Mouse (Mus musculus) spleen, postnatal 36 days (tissue): ENCODE measurements around the gene Kdelc1.
A peak's percentile ranks its signal among the peaks of the same experiment; 100 is the strongest.

Source experiments
- DNase-seq, 2 experiments: peaks; one replicate each; pipeline ENCODE4 v3.0.0; 2022; ENCODE audit warnings: low spot score in 2 of 2, mixed read lengths in 1 of 2

Gene Kdelc1

GRCm38 (mm10) chr1:44118239-44119054 is at the start of gene Kdelc1, which contains the start of gene Bivm:
Gene Kdelc1 (minus strand): TSS chr1:44118808.
Gene Bivm (plus strand): TSS chr1:44118957.
- DNase-seq = peak; percentile 70 to 77

GRCm38 (mm10) chr1:44167859-44168383 is 49.3 kb upstream of the Kdelc1 start:
- no peak for DNase-seq

DNA sequence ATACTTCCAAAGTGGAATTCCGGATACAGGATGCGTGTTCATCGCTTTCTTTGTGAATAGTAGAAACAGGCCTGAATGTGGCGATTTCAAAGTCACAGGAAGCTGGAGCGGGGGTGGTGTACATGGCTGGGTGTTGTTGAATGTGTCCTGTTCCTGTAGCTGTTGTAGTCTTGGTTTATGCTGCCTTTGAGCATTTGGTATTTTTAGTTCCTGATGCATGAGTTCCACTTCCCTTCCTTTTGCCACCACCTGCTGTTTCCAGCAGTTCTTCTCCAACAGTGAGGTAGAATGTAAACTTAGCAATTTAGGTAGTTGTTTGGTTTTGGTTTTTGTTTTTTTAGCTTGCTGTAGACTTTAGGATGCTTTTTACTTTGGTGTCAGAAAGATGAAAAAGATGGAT is 43.8 kb upstream of the Kdelc1 start:
- DNase-seq = no peak

DNA sequence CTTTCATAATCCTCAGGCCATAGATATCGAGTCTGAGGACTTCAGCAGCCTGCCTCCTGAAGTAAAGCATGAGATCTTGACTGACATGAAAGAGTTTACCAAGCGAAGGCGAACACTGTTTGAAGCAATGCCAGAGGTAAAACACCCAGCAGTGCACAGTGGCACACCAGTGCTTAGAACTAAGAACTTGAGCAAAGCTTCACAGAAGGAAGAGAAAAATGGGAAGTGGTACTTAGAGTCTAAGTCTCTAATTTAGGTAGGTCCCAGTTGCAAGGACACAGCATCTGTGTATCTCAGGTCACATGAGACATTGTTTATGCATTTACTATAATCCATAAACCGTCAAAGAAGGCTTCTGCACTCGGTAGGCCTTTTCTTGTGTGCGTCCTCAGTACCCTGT is 43.2 kb upstream of the Kdelc1 start:
- DNase-seq = no peak

- no peak for DNase-seq
These were observed 39.7 kb upstream of the Kdelc1 start for GRCm38 (mm10) chr1:44158317-44158716.

GRCm38 (mm10) chr1:44155287-44155686 is 36.7 kb upstream of the Kdelc1 start:
- DNase-seq = no peak

DNA sequence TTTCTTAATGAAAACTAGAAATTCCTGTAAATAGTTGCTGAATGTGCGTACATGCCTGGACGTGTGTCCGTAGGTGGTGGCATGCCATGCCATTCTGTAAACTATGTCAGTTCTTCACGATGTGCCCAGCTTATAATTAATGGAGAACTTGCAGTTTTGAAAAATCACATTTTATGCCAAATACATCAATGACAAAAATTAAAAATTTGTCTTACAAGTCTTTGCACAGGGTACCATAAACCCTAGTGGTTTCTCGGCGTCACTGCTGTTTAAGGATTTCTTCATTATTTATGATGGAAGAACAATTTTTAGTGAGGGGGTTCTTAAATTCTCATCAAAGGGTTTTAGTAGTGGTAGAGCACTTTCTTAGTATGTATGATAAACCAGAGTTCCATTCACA is 30.1 kb upstream of the Kdelc1 start:
- no peak for DNase-seq

- peak; percentile 84 to 86 for DNase-seq
These were observed 29.2 kb upstream of the Kdelc1 start, which contains the start of gene Ercc5 for GRCm38 (mm10) chr1:44147563-44148381. Gene Ercc5 (plus strand): TSS chr1:44147744.

- DNase-seq = no peak
These were observed 24.1 kb upstream of the Kdelc1 start for GRCm38 (mm10) chr1:44142747-44143146.

DNA sequence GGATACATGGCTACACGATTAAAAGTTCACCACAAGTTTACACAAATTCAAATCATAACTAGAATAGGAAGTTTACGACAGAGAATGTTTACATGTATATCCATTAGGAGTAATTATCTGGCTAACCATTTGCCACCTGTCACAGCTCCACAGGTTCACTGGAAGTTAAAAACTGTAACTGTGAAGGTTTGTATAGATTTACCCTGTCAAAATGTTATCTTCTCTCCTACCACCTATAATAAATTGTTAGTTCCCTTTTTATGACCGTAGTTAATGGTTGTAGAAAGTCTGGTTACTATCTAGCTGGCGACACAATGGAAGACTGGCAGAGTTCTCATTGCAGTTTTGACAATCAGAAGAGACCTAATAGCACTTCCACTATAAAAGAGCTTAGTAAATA is 21.6 kb upstream of the Kdelc1 start:
- DNase-seq = no peak

GRCm38 (mm10) chr1:44129929-44130581 is 11.4 kb upstream of the Kdelc1 start:
- no peak for DNase-seq

- no peak for DNase-seq
These were observed 7.0 kb upstream of the Kdelc1 start for GRCm38 (mm10) chr1:44125590-44125989.

- DNase-seq = no peak
These were observed 3.6 kb upstream of the Kdelc1 start for GRCm38 (mm10) chr1:44122256-44122655.

- no peak for DNase-seq
These were observed 1.4 kb upstream of the Kdelc1 start for GRCm38 (mm10) chr1:44120074-44120406.

GRCm38 (mm10) chr1:44119201-44120073 is 829 bp upstream of the Kdelc1 start:
- DNase-seq = peak; percentile 59 to 61

- DNase-seq = no peak
These were observed 1.0 kb downstream of the Kdelc1 start for GRCm38 (mm10) chr1:44117571-44117970.

DNA sequence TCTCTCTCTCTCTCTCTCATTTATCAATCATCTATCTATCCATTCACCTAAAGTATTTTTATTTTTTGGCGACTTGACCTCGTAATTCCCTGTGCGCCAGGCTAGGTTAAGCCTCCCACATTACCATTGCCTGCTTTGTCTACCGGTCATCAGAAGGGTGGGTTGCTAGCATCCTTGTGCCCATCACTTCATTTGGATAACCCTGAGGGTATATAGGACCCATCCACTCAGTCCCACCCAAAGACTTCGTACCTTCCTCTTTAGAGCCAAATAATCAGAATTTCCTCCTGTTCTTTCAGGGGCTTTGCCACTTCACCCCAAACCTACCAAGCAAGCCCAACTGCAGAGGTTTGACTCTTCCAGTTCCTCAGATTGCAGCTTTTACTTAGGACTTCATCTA is 15.7 kb downstream of the Kdelc1 start:
- DNase-seq = no peak

DNA sequence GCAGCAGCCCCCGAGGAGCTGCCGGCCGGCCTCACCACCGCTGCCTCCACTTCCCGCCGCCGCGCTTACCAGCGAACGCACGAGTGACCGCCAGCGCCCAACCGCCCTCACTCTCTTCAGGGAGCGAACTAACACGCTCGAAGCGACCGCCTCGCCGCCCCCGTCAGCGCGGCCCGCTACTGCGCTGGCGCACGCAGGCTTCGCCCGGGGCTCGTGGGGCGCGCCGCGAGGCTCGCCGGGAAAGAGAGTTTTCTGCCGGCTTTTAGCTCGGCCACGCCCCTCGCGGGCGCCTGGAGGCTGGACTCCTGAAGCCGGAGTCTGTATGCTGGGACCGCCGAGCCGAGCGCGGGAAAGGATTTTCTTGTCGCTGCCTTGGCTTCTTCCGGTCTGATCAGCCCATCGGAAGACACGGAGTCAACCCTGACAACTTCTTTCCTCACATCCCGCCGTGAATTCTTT is 16.3 kb downstream of the Kdelc1 start, which contains the start of gene Tex30:
Gene Tex30, minus strand, starts transcription at position 183 of the 459 bp plus-strand sequence.
- DNase-seq = peak; percentile 94

DNA sequence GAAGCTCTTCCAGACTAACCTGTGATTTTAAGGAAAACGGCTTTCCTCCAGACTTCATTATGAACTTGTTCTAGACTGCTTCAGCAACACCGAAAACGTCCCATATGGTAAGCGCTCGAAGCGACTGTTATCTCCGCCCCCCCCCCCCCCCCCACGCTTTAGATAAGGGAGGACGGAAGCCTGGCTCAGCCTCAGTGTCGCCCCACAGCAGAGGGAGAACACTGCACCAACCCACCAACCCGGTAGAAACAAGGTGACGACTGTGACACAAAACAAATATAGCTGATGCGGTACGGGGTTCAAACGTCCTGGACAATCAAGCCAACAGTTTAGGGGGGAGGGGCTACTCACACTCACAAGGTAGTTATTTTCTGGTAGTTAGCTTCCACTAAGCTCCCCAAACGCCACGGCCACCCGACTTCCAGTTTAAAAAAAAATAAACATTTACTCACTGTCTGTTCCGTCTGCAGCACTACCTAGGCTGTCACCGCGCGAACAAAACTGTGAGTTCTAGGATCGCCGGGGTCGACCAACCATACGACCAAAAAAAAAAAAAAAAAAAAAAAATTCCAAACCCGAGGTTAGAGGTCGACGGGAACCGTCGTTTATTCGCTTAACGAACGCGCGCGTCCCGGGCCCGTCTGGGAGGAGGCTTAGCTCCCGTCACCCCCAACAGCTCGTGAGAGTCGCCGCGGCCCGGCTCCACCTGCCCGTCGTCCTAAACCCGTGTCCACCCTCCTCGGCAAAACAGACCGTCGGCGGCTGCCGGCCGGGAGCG is 17.0 kb downstream of the Kdelc1 start:
- DNase-seq = peak; percentile 40 to 53

- peak; percentile 46 to 65 for DNase-seq
These were observed 54.0 kb downstream of the Kdelc1 start for GRCm38 (mm10) chr1:44064625-44065024.
